Mouse (Mus musculus): Measurements from ENCODE around the gene Gjb3.
A peak's percentile ranks its signal among the peaks of the same experiment; 100 is the strongest.

Gene Gjb3

DNA sequence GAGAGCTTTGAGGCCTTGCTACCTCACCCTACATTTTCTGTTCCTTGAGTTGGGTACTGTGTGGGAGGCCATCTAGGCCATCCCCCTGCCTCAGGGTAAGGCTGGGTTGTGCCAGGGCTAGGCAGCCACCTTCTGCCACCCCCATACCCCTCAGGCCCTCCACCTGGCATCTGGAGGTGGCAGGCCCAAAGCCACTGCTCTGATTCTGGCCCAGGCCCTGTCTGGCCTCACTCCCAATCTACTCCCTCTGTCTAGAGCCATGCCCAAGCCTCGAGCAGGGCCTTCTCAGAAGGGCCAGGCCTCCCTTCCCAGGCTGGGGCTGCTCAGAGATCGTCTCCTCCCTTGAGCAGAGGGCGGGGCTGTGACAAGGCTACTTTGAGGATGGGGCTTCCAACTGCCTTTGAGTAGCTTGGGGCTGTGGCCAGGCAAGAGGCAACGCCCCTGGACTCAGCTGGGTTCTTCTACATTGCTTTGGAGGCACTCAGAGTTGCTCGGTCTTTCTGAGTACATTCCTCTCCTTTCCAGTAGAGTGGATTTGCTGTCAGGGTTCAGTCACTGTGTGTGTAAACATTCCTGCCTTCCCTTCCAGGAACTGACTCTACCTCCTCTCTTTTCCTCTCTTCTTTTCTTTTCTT is 4.3 kb upstream of the Gjb3 start:
- no peak for DNase-seq

DNA sequence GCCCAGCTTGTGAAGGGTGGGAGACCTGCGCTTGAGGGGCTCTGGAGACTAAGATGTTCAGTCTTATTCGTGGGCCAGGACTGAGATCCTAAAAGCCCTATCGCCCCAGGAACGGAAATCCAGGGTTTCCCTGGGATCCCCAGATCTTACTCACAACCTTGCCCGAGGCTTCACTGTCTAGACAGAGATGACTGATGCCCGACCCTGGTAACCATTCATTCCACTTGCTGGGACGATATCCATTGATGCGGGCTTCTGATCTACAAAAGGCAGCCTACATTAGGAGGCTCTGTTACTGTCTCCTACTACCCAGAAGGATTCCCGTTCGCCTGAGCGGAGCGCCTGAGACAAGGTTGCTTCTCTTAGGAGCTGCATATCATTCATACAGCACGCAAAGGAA is 527 bp upstream of the Gjb3 start:
- no peak for DNase-seq

DNA sequence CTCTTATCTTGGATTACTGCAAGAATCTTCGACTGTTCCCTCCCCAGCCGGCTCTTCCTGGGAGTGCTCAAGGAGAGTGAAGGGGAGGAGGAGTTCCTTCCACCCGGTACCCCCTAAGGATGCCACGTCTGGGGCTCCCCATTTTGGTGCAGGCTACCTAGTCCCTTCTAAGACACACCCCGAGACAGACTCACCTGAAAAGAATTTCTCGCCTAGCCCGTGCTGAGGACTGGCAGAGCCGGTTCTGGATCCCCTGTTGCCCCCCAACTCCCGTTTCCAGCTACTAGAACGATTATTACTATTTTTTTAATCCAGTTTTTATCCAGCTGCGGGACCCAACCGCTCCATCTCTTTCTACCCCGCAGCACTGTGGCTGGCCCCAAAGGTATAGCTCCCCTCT is 893 bp downstream of the Gjb3 start:
- DNase-seq, result no peak

DNA sequence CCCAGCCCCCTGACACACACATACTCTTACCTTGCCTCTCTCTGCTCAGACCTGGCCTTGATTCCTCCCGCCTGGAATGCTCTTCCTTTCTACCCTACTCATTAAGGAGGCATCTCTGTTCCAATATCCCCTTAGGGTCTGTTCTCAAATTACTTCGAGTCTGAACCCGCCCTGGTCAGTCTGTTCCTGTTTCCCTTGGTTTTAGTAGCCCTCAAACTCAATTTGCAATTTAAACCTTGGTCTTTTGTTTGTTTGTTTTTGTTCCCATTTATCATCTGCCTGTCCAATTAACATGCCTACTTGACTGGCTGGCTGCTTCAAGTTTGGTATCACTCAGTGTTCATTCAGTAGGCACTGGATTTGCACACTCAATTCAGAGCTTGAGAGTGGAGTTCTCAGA is 1.6 kb downstream of the Gjb3 start:
- no peak for DNase-seq

DNA sequence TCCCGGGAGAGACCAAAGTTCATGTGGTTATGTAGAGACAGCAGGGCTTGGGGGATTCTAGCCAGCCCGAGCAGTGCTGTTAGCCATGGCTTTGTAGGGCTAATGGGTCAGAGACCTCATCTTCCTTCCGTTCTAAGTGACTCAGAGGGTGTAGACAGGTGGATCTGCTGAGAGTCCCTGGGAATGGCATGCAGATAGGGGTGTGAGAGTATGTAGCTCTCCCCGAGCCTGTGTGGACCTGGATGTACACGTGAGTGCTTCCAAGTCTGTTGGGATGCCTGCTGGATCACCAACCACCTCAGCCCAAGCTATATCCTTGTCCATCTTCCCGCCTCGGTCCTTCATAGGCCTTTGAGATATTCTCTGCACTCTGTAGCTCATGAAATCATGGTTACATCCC is 2.3 kb downstream of the Gjb3 start:
- no peak for DNase-seq

DNA sequence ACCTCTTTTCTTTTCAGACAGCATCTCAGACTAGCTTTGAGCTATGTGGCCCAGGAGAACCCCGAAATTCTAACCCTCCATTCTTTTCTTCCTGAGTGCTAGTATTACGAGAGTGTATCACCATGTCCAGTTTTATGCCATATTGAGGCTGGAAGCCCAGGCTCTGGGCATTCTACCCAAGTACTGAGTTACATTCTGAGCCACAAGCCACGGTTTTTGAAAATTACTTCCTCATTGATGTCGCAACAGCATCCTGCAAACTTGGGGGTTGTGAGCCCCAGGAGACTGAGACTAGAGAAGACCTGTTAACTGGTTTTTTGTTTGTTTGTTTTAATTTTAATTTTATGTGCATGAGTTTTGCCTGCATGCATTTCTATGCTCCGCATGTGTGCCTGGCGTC is 2.9 kb downstream of the Gjb3 start:
- DNase-seq, result no peak

DNA sequence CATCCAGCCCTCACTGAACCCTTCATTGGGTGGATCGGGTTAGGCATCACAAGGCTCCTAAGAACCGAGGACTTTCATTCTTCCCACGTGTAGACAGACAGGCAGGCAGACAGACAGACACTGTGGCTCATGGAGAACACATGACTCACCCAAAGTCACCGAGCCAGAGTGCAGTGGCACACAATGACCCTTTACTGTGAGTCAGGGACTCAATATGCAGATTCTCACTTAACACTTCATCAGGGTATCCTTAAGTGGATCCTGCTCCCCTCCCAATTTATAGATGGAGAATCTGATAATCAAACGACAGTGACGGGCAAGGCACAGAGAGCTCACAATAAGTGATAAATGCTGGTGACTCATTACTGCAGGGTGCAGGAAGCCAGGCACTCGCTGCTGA is 3.4 kb downstream of the Gjb3 start:
- no peak for DNase-seq

DNA sequence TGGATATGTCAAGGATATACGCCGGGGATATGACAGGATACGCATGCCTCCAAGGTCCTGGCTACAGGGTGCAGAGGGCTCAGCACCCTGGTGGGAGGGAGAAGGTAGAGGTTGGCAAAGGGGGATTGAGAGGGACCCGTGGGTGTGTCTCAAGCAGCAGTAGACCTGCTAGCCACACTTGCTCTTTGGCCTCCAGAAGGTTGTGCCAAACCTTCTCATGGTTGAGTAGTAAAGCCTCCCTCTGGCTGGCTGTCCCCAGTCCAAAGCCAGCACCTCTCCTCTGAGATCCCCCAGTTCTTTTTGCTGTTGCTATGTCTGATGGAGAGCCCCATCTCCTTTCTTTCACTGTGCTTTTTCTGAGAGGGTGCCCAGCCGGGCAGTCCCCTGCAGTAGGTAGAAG is 5.4 kb downstream of the Gjb3 start:
- DNase-seq, result no peak

DNA sequence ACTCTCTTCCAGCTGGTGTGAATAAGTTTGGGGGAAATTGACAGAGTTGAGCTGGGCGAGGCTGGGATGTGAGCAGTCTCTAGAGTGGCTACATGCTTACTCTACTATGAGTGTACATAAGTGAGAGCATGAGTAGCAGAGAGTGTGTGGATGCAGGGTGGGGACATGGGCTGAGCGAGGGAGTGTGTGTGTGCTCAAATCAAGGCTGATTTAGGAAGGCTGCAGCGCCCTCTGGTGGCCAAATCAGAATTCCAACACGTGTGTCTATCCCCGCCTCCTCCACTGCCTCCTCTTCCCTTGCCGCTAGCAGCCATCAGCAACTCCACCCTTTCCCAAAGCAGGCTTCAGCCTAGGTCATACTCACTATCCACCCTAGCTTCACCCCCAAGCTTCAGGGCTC is 5.9 kb downstream of the Gjb3 start:
- peak; percentile 71 for DNase-seq

DNA sequence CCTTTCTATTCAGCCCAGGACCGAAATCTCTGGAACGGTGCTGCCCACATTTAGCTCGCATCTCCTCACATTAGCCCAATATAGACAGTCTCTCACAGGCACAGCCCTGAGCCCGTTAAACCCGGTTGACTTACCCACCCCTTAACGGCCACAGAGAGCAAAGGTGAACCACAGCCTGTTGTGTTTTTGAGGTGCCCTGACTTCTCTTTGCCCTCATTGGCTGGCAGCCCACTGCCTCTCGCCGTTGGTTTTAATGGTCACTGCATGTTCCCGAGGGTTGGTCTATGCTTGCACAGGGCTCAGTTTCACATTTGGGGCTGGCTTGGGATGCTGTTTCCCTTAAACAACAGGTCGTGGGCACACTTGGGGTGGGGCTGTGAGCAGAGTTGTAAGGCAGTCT is 6.3 kb downstream of the Gjb3 start:
- DNase-seq, result peak; percentile 24

DNA sequence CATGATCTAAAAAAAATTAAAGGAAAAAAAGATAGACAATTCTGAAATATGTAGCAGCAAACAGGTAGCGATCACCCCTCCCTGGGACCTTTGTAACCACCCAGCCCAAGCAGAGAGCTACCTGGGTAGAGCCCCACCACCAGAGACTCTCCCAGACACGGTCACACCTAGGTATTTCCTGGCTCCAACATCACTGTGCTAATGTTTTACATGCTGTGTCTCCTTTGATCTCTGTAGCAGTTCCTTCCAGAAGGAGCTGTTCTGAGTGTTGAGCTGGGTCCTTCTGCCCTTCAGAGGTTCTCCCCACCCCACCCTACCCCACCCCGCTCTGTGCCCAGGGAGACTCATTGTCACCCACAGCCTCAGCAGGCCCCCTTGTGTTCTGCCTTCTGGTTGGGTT is 7.0 kb downstream of the Gjb3 start:
- DNase-seq, result no peak

DNA sequence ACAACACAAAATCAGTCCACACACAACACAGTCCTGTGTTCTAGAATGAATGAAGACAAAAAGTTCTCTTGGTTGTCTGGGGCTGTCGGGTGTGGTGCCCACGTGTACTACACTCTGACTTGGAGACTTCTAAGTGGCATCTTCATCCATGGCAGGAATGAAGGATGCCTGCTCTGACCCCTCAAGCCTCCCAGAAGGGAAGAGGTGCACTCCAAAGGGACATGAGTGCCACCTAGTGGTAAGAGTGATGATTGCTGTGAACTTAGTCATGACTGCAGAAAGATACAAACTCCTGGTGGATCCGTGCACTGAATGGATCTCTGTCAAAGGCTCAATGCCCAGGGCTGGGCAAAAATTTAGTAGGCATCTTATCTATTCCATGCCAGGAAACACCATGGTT is 11.0 kb downstream of the Gjb3 start:
- DNase-seq, result peak; percentile 78

DNA sequence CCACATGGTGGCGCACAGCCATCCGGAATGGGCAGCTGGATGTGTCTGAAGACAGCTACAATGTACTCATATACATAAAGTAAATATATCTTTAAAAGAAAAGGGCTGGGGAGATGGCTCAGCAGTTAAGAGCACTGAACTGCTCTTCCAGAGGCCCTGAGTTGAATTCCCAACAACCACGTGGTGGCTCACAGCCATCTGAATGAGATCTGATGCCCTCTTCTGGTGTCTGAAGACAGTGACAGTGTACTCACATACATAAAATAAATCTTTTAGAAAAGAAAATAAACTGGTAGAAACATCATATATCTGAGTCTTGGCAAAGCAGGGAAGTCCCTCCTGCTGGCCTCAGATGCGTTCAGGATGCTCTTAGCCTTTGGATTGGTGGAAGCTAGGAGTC is 13.5 kb downstream of the Gjb3 start:
- DNase-seq, result no peak

DNA sequence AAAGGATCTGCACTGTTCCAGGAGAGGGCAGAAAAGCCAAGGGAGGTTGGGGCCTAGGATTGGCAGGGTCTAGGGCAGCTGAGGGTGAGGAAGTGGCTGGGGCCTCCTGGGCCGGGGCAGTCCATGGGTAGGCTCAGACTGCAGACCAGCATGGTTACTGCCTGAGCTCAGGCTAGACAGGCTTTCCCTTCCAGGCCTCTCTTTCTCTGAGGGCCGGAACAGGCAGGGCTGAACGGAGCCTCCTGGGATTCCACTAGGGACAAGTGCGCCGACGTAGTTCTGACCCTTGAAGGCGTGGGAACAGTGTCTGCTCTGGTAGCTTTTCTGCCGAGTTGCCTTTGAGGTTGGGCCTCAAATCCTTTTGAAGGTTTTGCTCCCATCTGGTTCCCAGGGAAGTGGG is 14.9 kb downstream of the Gjb3 start:
- no peak for DNase-seq

DNA sequence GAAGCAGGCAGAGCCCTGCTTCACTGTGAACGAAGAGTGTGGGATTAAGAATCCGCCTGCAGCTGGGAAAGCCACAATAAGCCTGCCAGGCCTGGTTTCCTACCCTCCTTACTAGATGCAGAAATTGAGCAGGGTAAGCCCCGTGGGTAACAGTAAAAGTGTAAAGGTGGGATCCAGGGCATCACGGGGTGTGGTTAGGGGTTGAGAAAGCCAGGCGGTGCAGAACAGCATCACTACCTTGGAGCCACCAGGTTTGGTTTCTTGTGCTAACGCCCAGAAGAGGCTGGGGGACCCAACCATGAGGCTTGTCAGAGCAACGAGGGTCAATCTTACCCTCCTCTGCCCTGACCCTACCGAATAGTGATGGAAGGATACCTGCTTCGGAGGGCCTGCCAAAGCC is 16.1 kb downstream of the Gjb3 start:
- no peak for DNase-seq

DNA sequence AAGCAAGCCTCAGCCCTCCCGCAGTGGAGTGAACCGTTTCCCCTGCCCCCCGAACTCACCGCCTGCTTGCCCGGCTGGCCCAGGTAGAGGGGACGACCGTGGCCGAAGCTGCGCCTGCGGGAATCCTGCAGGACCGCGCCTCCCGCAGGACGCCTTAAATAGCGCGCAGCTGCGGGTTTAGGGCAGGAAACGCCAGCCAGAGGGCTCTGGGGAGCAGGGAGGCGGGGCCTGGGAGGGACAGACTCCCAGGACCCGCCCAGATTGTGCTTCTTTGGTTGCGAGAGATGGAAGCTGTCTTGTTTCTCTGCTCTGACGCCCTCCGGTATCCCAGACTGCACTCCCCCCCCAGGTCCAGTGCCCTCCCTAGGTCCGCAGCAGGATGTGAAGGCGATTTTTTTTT is 16.8 kb downstream of the Gjb3 start, which contains the start of gene Gja4:
Gene Gja4, minus strand, starts transcription at position 179 of the 400 bp plus-strand sequence.
- peak; percentile 85 for DNase-seq

DNA sequence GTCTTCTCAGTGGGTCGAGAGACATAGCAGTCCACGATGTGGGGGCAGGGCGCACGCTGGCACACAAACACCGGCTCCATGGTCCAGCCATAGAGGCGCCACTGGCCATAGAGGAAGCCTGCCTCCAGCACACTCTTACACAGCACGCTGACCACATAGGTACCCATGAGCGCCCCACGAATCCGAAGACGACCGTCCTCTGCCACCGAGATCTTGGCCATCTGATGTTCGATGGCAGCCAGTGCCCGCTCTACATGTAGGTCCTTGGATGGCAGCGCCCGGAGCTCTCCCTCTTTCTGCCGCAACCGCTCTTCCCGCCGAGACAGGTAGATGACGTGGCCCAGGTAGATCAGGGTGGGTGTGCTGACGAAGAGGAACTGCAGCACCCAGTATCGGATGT is 18.3 kb downstream of the Gjb3 start:
- no peak for DNase-seq

DNA sequence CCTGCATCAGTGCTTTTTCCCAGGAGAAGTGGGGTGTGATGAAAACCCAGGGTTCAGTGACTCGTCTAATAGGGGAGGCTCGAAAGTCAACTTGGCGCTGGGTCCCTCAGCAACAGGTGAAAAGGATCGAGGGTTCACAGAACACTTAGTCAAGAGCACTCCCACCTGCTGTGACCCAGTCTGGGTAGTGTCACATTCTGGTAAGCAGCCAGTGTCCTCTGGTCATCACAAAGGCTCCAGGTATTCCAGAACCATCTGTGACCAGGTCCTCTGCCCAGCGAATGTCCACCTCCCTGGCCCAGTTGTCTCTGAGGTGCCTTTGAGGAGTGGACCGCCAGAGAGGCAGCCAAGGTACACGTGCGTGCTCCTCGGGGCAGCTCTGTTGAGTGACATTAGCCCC is 19.1 kb downstream of the Gjb3 start:
- no peak for DNase-seq

DNA sequence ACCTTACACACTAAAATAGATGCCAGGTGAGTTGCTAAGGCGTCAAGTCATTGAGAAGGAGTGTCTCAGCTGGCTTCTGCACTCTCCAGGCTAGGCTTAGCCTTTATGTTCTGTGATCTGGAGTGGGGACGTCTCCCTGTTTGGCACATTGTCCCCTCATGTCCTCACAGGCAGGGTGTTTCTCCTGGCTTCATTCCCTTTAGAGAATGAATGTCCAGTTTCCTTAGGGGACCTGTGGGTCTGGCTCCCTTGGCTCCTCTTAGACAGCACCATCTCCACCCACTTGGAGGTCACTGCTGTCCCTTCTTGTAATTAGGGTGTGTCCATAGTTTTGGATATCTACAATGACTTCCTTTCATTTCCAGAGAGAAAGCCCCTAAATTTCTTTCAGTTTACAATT is 23.7 kb downstream of the Gjb3 start:
- DNase-seq, result no peak

DNA sequence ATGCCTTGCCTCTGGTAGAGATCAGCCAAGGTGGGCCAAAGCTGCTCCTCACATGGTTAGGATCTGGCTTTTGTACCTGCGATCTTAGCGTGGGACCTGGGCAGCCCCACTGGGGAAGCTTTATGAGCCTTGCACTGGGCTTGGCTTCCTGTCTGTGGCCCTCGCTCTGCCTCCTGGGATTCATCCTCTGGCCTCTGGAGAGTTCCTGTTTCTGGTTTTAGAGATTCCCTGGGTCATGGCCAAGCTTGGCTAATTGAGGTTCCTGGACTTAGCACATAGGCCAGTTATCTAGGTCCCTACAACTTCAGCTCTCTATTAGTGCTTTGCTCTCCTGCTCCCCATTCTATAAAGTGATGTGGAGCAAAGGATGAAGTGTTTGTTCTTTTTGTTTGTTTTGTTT is 26.8 kb downstream of the Gjb3 start:
- peak; percentile 25 for DNase-seq

DNA sequence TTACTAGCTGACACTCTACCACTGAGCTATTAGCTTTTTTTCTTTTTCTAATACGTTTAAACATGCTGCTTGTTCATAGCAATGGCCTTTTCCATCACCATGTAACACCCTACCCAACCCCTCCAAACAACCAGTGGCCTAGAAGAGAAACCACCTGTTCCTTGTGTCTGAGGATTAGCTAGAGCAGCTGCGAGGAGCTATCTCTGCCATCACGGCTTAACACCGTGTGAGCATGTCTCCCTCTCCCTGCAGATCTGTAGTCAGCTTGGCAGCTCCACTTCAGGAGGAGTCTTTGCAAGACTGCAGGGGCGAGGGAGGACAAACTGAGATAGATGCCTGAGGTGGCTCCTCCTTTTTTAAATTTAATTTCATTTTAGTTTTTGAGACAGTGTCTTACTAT is 30.1 kb downstream of the Gjb3 start:
- no peak for DNase-seq

DNA sequence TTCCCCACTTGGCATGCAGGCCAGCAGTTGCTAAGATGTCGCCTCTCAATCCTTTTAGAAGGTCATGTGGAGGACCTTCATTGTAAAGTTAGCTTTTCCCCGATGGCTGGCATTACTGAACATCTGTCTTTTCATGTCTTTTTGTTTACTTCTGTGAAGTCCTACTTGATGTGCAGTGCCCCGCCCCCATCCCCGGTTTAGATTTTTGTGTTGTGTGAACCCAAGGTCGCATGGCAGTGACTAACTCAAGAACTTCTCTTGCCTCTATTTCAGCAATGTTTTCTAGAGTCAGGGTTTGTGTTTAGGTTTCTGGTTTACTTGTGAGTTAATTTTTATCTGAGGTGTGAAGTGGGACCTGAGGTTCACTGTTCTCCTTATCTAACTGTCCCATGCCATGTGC is 38.0 kb downstream of the Gjb3 start:
- DNase-seq, result no peak

DNA sequence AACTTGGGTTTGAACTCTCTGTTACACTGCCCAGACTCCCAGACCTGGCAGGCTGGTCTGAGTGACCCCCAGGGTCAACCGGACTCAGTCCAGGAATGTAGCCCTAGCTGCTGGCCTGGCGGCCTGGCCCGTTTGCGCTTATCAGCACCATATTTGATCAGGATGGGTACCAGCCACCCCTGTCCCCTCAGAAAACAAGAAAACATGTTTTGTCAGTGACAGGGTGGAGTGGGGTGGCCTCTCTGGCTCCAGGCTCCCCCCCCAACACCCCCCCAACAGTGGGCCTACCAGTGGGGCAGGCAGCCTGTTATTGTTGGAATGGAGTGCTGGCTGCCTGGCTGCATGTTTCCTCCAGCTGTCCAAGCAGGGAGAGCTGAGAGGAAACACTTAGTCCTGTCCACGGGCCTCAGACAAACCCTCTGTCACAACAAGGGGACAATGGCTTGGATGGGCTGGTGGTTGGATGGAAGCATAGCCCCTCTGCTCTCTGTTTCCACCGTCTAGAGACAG is 41.5 kb downstream of the Gjb3 start:
- DNase-seq, result peak; percentile 46

DNA sequence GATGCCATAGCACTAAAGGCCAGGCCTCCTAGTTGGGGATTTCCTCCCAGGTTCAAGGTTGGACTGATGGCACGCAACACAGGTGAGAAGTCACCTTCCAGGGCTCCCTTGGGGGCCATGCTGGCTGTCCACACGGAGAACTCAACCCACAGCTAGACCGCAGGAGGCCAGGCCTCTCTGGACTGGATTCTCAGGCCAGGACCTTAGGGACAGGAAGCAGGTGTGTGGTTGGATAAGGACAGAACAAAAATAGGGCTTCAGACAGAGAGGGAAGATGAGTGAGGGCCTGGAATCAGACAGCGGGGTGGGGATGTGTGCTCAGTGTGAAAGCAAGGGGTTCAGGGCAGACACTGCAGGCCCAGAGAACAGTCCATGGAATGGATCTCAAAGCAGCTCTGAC is 43.7 kb downstream of the Gjb3 start:
- DNase-seq, result no peak

DNA sequence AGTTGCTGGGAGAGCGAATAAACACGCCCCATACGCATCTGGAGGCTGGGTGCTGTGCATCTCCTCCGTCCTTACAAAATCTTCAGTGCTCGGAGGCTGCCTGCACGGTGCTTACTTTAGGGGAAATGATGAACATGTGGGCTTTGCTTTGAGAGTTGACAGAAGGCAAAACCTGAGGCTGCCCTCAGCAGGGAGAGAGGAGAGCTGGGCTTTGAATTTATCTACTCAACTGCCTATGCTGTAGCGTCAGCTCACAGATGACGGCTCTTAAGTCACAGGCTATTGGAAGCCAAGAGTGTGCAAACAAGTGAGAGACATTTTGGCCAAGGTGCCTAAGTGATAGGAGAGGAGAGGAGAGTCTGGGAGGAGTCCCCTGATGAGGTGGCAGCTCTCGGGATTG is 51.4 kb downstream of the Gjb3 start:
- DNase-seq, result no peak
